Mouse (Mus musculus) layer of hippocampus, adult 2 months (tissue): Measurements from ENCODE around the gene Abcg1. TPM values are rescaled to one million over a fixed set of nuclear protein-coding genes. Genes with fewer than 3 reads are reported as not detected.

Experiments
- DNase-seq, 2 experiments: peaks; one replicate each; pipeline ENCODE4 v3.0.0; 2022; ENCODE audit warnings: low spot score in 2 of 2
- H3K27ac ChIP-seq: fragments of 200-600 bp; 2 replicates; pipeline ENCODE4 v1.8.1; 2022
- H3K4me3 ChIP-seq: fragments of 200-600 bp; 2 replicates; pipeline ENCODE4 v1.8.1; 2022; ENCODE audit warnings: mild to moderate bottlenecking
- CTCF ChIP-seq: fragments of 200-600 bp; conservative IDR thresholded peaks from 2 replicates; pipeline ENCODE4 v1.8.1; 2022; ENCODE audit warnings: antibody characterized with exemption, mild to moderate bottlenecking, moderate library complexity
- total RNA-seq, 2 experiments: library from RNA; stranded (reverse); gene quantifications; 2 replicates each; pipeline ENCODE4 v1.2.3; 2021

The Abcg1 gene
- total RNA-seq, 2 experiments from 2014 or later = 75.7 to 83.3 TPM

- H3K4me3 ChIP-seq = no peak overlapping the region
- DNase-seq = no peak
- TF ChIP-seq CTCF = no peak
- H3K27ac ChIP-seq = no peak overlapping the region
Observed at GRCm38 (mm10) chr17:31128708-31129318, 71.3 kb downstream of the Abcg1 start.

DNA sequence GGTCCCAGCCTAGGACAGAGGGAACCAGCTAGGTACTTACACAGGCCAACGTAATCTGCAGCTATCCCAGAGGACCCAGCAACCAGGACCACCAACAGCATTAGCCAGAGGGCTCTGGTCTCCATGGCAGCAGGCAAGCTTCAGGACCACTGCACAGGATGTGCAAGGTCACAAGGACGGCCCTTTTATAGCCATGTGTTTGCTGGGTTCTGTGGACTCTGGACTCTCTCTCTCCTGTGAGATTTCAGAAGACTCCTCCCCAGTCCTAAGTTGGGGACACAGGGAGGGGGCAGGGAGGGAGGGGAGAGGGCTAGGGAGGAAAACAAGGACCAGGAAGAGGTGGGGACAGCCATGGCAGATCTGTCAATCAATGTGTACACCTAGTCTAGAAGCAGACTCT lies 72.0 kb downstream of the Abcg1 start, which contains the start of gene Tff3:
Gene Tff3 (minus strand): TSS at position 195 of the 400 bp plus-strand sequence.
- no peak for TF ChIP-seq CTCF
- Histone ChIP-seq H3K4me3 (no peak within 1 kb of the TSS), H3K27ac (no peak within 1 kb of the TSS)
- no peak for DNase-seq

DNA sequence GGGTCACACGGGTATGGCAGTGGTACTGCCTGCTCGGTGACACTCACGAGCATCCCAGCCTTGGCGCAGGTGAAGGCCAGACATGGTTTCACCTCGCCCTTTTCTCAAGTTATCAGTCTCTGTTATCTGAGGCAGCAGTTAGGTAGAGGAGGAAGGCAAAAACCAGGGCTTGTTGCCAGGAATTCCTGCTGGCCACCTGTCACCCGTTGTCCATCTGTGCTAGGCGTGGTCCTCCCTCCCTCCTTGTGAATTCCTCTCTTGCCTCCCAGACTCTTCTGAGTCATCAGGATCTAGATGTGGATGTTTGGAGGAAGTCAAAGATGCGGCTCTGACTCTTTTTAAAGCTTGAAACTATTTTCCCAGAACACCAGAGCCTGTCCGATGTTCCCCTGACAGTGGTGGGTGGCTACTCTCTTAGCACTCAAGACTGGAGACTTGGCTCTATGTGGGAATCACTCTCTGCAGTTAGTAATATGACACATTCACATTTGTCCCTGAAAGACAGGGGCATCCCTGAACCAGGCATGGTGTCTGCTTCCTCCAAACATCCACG lies 73.9 kb downstream of the Abcg1 start:
- Histone ChIP-seq H3K4me3 (no peak overlapping the region), H3K27ac (no peak overlapping the region)
- TF ChIP-seq CTCF = no peak
- no peak for DNase-seq

- no peak for DNase-seq
- TF ChIP-seq CTCF = no peak
Observed at GRCm38 (mm10) chr17:31133776-31134175, 76.3 kb downstream of the Abcg1 start.

GRCm38 (mm10) chr17:31134913-31135312 lies 77.4 kb downstream of the Abcg1 start:
- H3K27ac ChIP-seq = no peak overlapping the region
- DNase-seq = no peak
- TF ChIP-seq CTCF = no peak

More at GRCm38 (mm10) chr17:31133776-31134175, 76.3 kb downstream of the Abcg1 start:
- Histone ChIP-seq H3K27ac (no peak overlapping the region), H3K4me3 (no peak overlapping the region)

DNA sequence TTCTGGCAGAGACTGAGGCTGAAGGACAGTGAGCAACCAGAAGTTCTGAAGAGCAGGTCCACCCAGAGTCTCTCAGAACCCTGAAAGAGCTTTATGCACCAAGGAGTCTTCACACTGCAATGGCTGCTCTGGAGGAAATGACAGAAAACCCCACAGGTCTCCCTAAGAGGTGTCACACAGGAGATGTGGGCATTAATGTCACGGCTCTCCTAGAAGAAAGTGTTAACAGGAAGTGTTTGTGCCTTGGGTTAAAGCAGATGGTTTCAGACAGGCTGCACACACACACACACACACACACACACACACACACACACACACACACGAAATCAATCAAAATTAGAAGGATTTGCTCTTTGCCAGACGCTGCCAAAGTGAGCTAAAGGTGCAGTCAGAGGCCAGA lies 78.8 kb downstream of the Abcg1 start:
- no peak for TF ChIP-seq CTCF
- no peak overlapping the region for H3K27ac ChIP-seq

More at GRCm38 (mm10) chr17:31134913-31135312, 77.4 kb downstream of the Abcg1 start:
- H3K4me3 ChIP-seq = no peak overlapping the region

DNA sequence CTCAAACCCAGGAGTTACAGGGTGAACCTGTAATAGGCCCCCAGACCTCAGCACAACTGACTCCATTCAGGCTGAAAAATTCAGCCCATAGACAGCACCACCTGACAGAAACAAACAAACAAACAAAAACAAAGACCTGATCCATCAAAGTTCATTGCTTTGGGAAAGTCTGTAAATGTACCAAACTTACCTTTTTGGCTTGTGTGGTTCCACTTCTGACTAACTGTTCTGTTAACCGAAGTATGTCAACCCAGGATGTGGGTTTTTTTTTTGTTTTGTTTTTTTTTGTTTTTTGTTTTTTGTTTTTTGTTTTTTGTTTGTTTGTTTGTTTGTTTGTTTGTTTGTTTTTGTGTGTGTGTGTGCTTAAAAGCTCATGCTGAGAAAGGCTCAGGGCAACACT lies 79.3 kb downstream of the Abcg1 start:
- TF ChIP-seq CTCF = no peak
- DNase-seq = no peak
- no peak overlapping the region for H3K4me3 ChIP-seq
- H3K27ac ChIP-seq = no peak overlapping the region

More for the DNA sequence above, 78.8 kb downstream of the Abcg1 start:
- H3K4me3 ChIP-seq = no peak overlapping the region
- no peak for DNase-seq

DNA sequence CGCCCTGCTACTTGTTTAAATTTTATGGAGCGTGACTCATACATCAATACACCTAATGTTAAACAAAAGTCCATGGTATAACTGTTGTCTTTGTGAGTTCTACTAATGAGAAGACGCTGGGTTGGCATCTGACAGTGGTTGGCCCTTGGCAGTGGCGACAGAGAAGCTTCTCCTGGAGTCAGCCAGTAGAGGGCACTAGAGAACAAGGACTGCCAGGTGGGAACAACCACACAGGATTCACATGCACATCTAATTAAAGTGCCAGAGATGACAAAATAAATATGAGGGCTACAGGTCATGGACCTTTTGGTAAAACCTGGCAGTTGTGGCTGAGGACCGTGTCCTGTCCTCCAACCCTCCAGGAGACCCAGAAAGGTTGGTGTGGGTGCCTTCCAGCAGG lies 80.9 kb downstream of the Abcg1 start:
- DNase-seq = peak; percentile 68 to 81
- Histone ChIP-seq H3K27ac (no peak overlapping the region), H3K4me3 (no peak overlapping the region)
- peak; percentile 93 for TF ChIP-seq CTCF

GRCm38 (mm10) chr17:31142116-31142515 lies 84.6 kb downstream of the Abcg1 start:
- no peak for TF ChIP-seq CTCF

DNA sequence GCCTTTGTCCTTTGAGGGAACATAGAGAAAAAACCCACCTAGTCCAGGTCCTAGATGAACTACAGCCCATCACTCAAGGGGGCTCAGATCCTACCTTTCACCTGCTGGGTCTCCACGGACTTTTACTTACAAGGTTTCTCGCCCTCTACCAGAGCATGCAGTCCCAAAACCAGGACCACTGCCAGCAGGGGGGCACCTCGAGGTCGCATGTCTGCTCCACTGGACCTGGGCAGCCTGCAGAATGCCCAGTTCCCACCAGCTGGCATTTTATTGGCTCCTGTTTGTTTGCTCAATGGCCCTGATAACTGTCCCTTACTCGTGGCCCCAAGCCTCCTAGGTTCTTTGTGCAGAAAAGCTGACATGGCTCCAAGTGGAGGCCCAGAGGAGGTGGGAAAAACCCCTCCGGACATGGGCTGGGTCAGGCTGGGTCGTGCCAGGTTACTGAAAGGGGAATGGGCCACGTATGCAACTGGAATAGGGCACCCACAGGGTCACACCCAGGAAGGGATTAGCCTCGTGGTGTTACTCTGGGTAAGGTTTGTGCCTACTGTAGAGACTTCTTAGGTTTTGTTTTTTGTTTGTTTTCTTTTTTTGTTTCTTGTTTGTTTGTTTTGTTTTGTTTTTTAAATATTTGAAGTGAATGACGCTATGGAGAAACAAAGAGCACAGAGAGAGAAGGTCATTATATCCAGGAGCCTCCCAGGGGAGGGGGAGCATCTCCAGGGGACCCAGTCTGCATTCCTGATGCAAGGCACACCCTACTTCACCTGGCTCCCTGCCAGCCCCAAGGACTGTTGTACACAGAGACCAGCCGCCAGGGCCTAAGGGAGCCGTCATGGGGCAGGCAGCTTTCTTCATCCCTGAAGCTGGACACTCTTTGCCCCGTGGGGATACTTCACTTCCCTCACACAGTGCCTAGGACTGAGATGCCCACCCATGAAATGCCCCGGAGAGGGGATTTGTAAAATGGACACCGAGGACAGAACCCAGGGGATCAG lies 86.9 kb downstream of the Abcg1 start, which contains the start of gene Tff2:
Gene Tff2 (minus strand): TSS at position 243 of the 998 bp plus-strand sequence.
- TF ChIP-seq CTCF = no peak
- H3K4me3 ChIP-seq = no peak within 1 kb of the TSS
- DNase-seq = no peak
- no peak within 1 kb of the TSS for H3K27ac ChIP-seq

More at GRCm38 (mm10) chr17:31142116-31142515, 84.6 kb downstream of the Abcg1 start:
- DNase-seq = no peak
- Histone ChIP-seq H3K4me3 (no peak overlapping the region), H3K27ac (no peak overlapping the region)

- no peak overlapping the region for H3K4me3 ChIP-seq
- TF ChIP-seq CTCF = no peak
- no peak for DNase-seq
- H3K27ac ChIP-seq = no peak overlapping the region
Observed at GRCm38 (mm10) chr17:31145998-31146397, 88.5 kb downstream of the Abcg1 start.

DNA sequence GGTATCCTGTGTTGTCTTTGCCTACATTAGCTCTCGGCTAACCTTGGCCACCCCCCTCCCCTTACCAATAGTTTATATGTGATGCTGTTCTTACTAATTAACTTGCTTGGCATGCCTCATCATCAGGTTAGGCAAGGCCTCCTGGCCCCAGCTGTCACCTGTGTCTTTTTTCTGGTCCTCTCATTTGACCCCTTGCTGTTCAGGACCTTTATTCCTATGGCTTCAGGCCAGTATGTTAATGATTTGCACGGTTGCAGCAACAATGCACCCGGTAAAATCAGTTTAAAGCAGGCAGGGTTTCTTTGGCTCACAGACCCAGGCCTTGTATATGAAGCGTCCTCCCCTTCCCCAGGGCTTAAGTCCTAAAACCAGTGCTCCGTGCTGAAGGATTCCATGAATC lies 95.0 kb downstream of the Abcg1 start:
- no peak for DNase-seq
- Histone ChIP-seq H3K27ac (no peak overlapping the region), H3K4me3 (no peak overlapping the region)
- TF ChIP-seq CTCF = no peak

GRCm38 (mm10) chr17:31152966-31153499 lies 95.6 kb downstream of the Abcg1 start:
- TF ChIP-seq CTCF = no peak
- H3K4me3 ChIP-seq = no peak overlapping the region
- no peak overlapping the region for H3K27ac ChIP-seq
- no peak for DNase-seq
